Mouse (Mus musculus): ENCODE measurements at regions not wholly inside any gene's neighbourhood (a gene's known extent, or its start where the extent isn't known, plus 50 kb on each side); places are given as distances from the start of the nearest gene placed in this dataset.

- H3K9ac ChIP-seq (ENCODE audit: low read depth, low read length), result no peak overlapping the region
- no peak overlapping the region for H3K4me3 ChIP-seq (ENCODE audit: insufficient read depth, low read depth, low read length)
- 86% methylated on average over 5 of the region's 5 CpGs for WGBS
- no peaks in the 10 kb centered on the region for H3K36me3 ChIP-seq (ENCODE audit: control insufficient read depth, insufficient read depth, low read length)
- H3K4me1 ChIP-seq (ENCODE audit: control insufficient read depth, insufficient read depth, low read length), result no peaks in the 10 kb centered on the region
- H3K79me2 ChIP-seq (ENCODE audit: control insufficient read depth, insufficient read depth, low read length), result no peaks in the 10 kb centered on the region
- DNase-seq (ENCODE audit: extremely low read depth, low read depth, low spot score), result no peak
- H3K27me3 ChIP-seq (ENCODE audit: control insufficient read depth, insufficient read depth, low read length), result no peaks in the 10 kb centered on the region; the same call in 1 of the 2 replicates
- H3K27ac ChIP-seq (replicated peaks; ENCODE audit: insufficient read depth, low read depth, low read length), result no peak overlapping the region
- TF ChIP-seq POLR2A (IDR thresholded peaks at IDR 0.05; ENCODE audit: extremely low read depth, insufficient read depth, low read length) (no peak), CTCF (IDR thresholded peaks at IDR 0.05; ENCODE audit: low read depth, low read length) (no peak)
Measured at GRCm38 (mm10) chr9:91069496-91069895, 292.7 kb upstream of the Zic4 start.

GRCm38 (mm10) chr9:91073366-91074174 lies 288.6 kb upstream of the Zic4 start:
- 59% methylated on average over 4 of the region's 4 CpGs for WGBS
- Histone ChIP-seq H3K27me3 (ENCODE audit: control insufficient read depth, insufficient read depth, low read length) (no peaks in the 10 kb centered on the region; the same call in 1 of the 2 replicates), H3K4me1 (ENCODE audit: control insufficient read depth, insufficient read depth, low read length) (no peaks in the 10 kb centered on the region), H3K27ac (replicated peaks; ENCODE audit: insufficient read depth, low read depth, low read length) (no peak overlapping the region), H3K79me2 (ENCODE audit: control insufficient read depth, insufficient read depth, low read length) (no peaks in the 10 kb centered on the region), H3K4me3 (ENCODE audit: insufficient read depth, low read depth, low read length) (no peak overlapping the region), H3K9ac (ENCODE audit: low read depth, low read length) (no peak overlapping the region), H3K36me3 (ENCODE audit: control insufficient read depth, insufficient read depth, low read length) (no peaks in the 10 kb centered on the region)
- no peak for TF ChIP-seq POLR2A (IDR thresholded peaks at IDR 0.05; ENCODE audit: extremely low read depth, insufficient read depth, low read length)
- TF ChIP-seq CTCF (IDR thresholded peaks at IDR 0.05; ENCODE audit: low read depth, low read length), result no peak
- DNase-seq (ENCODE audit: extremely low read depth, low read depth, low spot score), result no peak

- Histone ChIP-seq H3K9ac (ENCODE audit: low read depth, low read length) (no peak overlapping the region), H3K4me3 (ENCODE audit: insufficient read depth, low read depth, low read length) (no peak overlapping the region), H3K27me3 (ENCODE audit: control insufficient read depth, insufficient read depth, low read length) (no peaks in the 10 kb centered on the region; the same call in 1 of the 2 replicates), H3K4me1 (ENCODE audit: control insufficient read depth, insufficient read depth, low read length) (no peaks in the 10 kb centered on the region), H3K36me3 (ENCODE audit: control insufficient read depth, insufficient read depth, low read length) (no peaks in the 10 kb centered on the region), H3K79me2 (ENCODE audit: control insufficient read depth, insufficient read depth, low read length) (no peaks in the 10 kb centered on the region), H3K27ac (replicated peaks; ENCODE audit: insufficient read depth, low read depth, low read length) (no peak overlapping the region)
- WGBS, result 62% methylated on average over 5 of the region's 5 CpGs
- no peak for DNase-seq (ENCODE audit: extremely low read depth, low read depth, low spot score)
- TF ChIP-seq POLR2A (IDR thresholded peaks at IDR 0.05; ENCODE audit: extremely low read depth, insufficient read depth, low read length), result no peak
- no peak for TF ChIP-seq CTCF (IDR thresholded peaks at IDR 0.05; ENCODE audit: low read depth, low read length)
Measured at GRCm38 (mm10) chr9:91074175-91074480, 288.1 kb upstream of the Zic4 start.

- H3K27ac ChIP-seq (replicated peaks; ENCODE audit: insufficient read depth, low read depth, low read length), result no peak overlapping the region
- H3K4me3 ChIP-seq (ENCODE audit: insufficient read depth, low read depth, low read length), result no peak overlapping the region
Measured at GRCm38 (mm10) chr9:91077490-91077889, 284.7 kb upstream of the Zic4 start.

GRCm38 (mm10) chr9:91083791-91084190 lies 278.4 kb upstream of the Zic4 start:
- Histone ChIP-seq H3K9ac (ENCODE audit: low read depth, low read length) (no peak overlapping the region), H3K36me3 (ENCODE audit: control insufficient read depth, insufficient read depth, low read length) (no peaks in the 10 kb centered on the region), H3K4me3 (ENCODE audit: insufficient read depth, low read depth, low read length) (no peak overlapping the region), H3K4me1 (ENCODE audit: control insufficient read depth, insufficient read depth, low read length) (no peaks in the 10 kb centered on the region), H3K79me2 (ENCODE audit: control insufficient read depth, insufficient read depth, low read length) (no peaks in the 10 kb centered on the region), H3K27ac (replicated peaks; ENCODE audit: insufficient read depth, low read depth, low read length) (no peak overlapping the region), H3K27me3 (ENCODE audit: control insufficient read depth, insufficient read depth, low read length) (no peaks in the 10 kb centered on the region)
- DNase-seq (ENCODE audit: extremely low read depth, low read depth, low spot score), result no peak
- WGBS, result 33% methylated on average over 1 of the region's 1 CpGs
- TF ChIP-seq CTCF (IDR thresholded peaks at IDR 0.05; ENCODE audit: low read depth, low read length) (no peak), POLR2A (IDR thresholded peaks at IDR 0.05; ENCODE audit: extremely low read depth, insufficient read depth, low read length) (no peak)

More at GRCm38 (mm10) chr9:91077490-91077889, 284.7 kb upstream of the Zic4 start:
- Histone ChIP-seq H3K9ac (ENCODE audit: low read depth, low read length) (no peak overlapping the region), H3K36me3 (ENCODE audit: control insufficient read depth, insufficient read depth, low read length) (no peaks in the 10 kb centered on the region), H3K4me1 (ENCODE audit: control insufficient read depth, insufficient read depth, low read length) (no peaks in the 10 kb centered on the region), H3K79me2 (ENCODE audit: control insufficient read depth, insufficient read depth, low read length) (no peaks in the 10 kb centered on the region), H3K27me3 (ENCODE audit: control insufficient read depth, insufficient read depth, low read length) (no peaks in the 10 kb centered on the region)
- WGBS, result 36% methylated on average over 1 of the region's 1 CpGs
- TF ChIP-seq CTCF (IDR thresholded peaks at IDR 0.05; ENCODE audit: low read depth, low read length) (no peak), POLR2A (IDR thresholded peaks at IDR 0.05; ENCODE audit: extremely low read depth, insufficient read depth, low read length) (no peak)
- DNase-seq (ENCODE audit: extremely low read depth, low read depth, low spot score), result no peak

- Histone ChIP-seq H3K36me3 (ENCODE audit: control insufficient read depth, insufficient read depth, low read length) (no peaks in the 10 kb centered on the region), H3K27me3 (ENCODE audit: control insufficient read depth, insufficient read depth, low read length) (no peaks in the 10 kb centered on the region), H3K9ac (ENCODE audit: low read depth, low read length) (no peak overlapping the region), H3K27ac (replicated peaks; ENCODE audit: insufficient read depth, low read depth, low read length) (no peak overlapping the region), H3K4me1 (ENCODE audit: control insufficient read depth, insufficient read depth, low read length) (no peaks in the 10 kb centered on the region), H3K4me3 (ENCODE audit: insufficient read depth, low read depth, low read length) (no peak overlapping the region), H3K79me2 (ENCODE audit: control insufficient read depth, insufficient read depth, low read length) (no peaks in the 10 kb centered on the region)
- DNase-seq (ENCODE audit: extremely low read depth, low read depth, low spot score), result no peak
- no peak for TF ChIP-seq POLR2A (IDR thresholded peaks at IDR 0.05; ENCODE audit: extremely low read depth, insufficient read depth, low read length)
- TF ChIP-seq CTCF (IDR thresholded peaks at IDR 0.05; ENCODE audit: low read depth, low read length), result no peak
- WGBS, result 71% methylated on average over 3 of the region's 3 CpGs
Measured at GRCm38 (mm10) chr9:91085923-91086322, 276.3 kb upstream of the Zic4 start.
